Mouse (Mus musculus): ENCODE data around the gene Hsd17b14. TPM values are rescaled to one million over a fixed set of nuclear protein-coding genes. Genes with fewer than 3 reads are reported as not detected.
"Not testable (repeated sequence)": the region's sequence is repeated elsewhere in the genome, so short reads cannot be mapped to it uniquely, and the experiment has no call there.

Hsd17b14 gene
- under 1 TPM in 1 of 2 experiments, not detected in 1; 0.54 TPM for total RNA-seq (2021)

- no peak for DNase-seq (ENCODE audit: extremely low spot score in 1 of 2, low spot score in 1 of 2)
Observed at GRCm38 (mm10) chr7:45554744-45555143, at the start of gene Hsd17b14. Gene Hsd17b14, plus strand, starts transcription at chr7:45554893.

DNA sequence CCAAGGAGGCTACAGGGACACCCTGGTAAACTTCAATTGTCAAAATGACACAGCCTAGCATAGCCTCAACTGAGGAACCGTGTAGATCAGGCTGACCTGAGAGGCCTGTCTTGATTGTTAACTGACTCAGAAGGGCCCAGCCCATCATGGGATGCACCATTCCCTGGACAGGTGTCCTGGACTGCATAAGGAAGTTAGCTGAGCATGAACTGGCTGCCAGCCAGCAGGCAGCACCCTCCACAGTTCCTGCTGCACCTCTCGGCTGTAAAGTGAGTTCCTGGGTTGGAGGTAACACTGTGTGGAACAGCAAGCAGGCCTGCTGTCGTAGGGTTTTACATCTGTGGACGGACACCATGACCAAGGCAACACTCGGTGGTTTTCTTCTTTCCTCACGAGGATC lies 47.1 kb upstream of the Hsd17b14 start:
- DNase-seq (ENCODE audit: extremely low spot score in 1 of 2, low spot score in 1 of 2): no peak

- DNase-seq (ENCODE audit: extremely low spot score in 1 of 2, low spot score in 1 of 2): no peak
Observed at GRCm38 (mm10) chr7:45508561-45508960, 46.1 kb upstream of the Hsd17b14 start.

GRCm38 (mm10) chr7:45509181-45509882 lies 45.4 kb upstream of the Hsd17b14 start:
- DNase-seq (ENCODE audit: extremely low spot score in 1 of 2, low spot score in 1 of 2): no peak

DNA sequence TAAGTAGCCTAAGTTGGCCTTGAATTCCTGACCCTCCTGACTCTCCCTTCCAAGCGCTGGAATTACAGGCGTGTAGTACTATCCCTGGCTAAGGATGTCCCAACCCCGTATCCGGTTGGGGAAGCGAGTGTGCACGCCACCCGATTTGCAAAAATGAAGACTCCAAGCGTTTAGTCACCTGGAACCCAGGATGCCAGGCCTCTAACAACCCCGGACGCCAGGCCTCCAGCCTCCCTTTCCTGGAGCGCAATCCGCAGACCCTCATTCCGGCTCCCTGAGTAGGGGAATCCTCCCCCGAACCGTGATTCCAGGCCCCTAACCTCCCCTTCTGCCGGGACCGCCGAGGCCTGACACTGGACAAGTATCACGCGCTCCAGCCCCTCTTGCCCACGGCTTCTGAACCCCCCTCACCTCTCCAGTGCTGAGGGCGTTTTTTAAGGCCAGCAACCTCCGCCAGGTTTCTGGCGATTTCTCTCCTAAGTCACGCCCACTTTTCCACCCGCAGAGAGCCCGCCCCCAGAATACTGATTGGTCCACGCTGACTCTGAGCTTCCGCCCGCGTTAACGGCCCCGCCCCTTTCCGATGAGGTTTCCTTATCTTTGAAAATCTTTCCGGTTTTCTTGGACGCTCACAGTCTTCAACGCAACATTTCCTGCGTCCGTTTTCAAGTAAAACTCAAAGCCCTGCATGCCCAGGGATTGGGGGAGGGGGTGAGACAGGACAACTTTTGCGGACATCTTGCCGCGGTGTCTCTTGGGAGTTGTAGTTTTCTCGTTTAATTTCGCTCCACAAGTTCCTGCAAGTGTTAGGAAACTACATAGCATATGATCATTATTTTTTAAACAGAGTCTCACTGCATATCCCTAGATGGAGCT lies 44.5 kb upstream of the Hsd17b14 start, which contains the start of gene Nucb1:
Gene Nucb1 (minus strand): TSS at position 495 of the 876 bp plus-strand sequence.
- DNase-seq (ENCODE audit: extremely low spot score in 1 of 2, low spot score in 1 of 2): peak; percentile 70 to 83

GRCm38 (mm10) chr7:45514411-45514810 lies 40.3 kb upstream of the Hsd17b14 start:
- DNase-seq (ENCODE audit: extremely low spot score in 1 of 2, low spot score in 1 of 2): no peak

DNA sequence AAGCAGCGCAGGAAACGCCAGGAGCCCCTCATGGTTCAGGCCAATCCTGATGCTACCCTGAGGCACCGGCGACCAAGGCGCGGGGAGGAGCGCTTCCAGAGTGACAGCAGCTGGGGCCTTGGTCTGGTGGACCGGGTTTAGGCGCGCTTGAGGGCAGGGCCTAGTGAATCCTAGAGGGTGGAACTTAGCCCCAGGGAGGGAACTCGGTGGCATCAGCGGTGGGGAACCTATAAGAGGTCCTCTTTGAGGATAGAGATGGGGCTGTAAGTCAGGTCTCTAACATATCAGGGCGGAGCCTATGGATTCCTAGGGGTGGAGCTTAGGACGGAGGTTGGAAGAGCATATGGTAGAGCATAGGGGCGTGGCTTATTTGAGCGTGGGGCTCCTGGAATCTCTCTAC lies 39.3 kb upstream of the Hsd17b14 start:
- no peak for DNase-seq (ENCODE audit: extremely low spot score in 1 of 2, low spot score in 1 of 2)

DNA sequence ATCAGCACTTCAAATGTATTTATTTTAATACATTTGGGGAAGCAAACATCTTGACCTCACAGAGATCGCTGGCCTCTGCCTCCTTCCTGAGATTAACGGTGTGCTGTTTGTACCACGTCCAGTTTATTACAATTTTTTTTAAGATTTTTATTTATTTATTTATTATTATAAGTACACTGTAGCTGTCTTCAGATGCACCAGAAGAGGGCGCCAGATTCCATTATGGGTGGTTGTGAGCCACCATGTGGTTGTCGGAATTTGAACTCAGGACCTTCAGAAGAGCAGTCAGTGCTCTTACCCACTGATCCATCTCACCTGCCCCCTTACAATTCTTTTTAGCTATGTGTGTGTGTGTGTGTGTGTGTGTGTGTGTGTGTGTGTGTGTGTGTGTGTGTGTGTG lies 37.8 kb upstream of the Hsd17b14 start:
- not testable (repeated sequence) for DNase-seq (ENCODE audit: extremely low spot score in 1 of 2, low spot score in 1 of 2)

GRCm38 (mm10) chr7:45518618-45519017 lies 36.1 kb upstream of the Hsd17b14 start:
- no peak for DNase-seq (ENCODE audit: extremely low spot score in 1 of 2, low spot score in 1 of 2)

GRCm38 (mm10) chr7:45519345-45520120 lies 35.2 kb upstream of the Hsd17b14 start:
- no peak for DNase-seq (ENCODE audit: extremely low spot score in 1 of 2, low spot score in 1 of 2)

- DNase-seq (ENCODE audit: extremely low spot score in 1 of 2, low spot score in 1 of 2): no peak
Observed at GRCm38 (mm10) chr7:45520605-45521004, 34.1 kb upstream of the Hsd17b14 start.

DNA sequence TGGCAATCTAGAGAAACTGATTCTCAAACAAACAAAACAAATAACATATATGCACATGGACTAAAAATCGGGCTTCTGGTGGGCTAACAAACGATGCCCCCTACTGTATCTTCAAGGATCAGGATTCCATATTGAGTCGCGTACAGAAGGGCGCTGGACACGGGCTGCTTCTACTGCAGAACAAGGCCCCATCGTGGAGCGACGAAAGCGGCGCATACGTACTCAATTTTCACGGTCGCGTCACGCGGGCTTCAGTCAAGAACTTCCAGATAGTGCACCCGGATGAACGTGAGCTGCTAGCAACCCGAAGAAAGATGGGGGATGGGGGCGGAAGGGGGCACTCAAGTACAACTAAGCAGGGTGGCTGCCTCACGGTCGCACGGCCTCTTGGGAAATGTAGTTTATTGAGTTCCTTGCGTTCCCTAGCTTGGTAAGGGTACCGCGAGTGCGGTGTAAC lies 32.9 kb upstream of the Hsd17b14 start:
- DNase-seq (ENCODE audit: extremely low spot score in 1 of 2, low spot score in 1 of 2): peak; percentile 73 to 78

DNA sequence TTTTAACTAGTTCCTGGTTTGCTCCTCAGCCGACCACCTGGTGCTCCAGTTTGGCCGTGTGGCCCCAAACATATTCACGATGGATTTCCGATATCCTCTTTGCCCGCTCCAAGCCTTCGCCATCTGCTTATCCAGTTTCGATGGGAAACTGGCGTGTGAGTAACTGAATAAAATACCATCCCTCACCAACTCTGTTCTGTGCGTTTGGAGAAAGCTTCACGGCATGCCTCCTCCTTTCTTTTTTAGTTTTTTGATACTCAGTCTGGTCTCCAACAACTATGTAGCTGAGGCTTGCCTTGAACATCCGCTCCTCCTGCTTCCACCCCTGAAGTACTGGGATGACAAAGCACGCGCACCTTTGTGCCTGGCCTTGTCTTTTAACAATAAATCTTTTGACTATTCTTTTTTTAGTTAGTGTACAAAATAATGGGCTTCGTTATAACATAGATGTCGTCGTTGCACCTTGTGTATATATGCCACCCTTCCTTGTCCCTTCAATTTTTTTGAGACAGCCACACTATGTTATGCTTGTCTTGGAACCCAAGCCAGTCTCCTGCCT lies 32.4 kb upstream of the Hsd17b14 start:
- DNase-seq (ENCODE audit: extremely low spot score in 1 of 2, low spot score in 1 of 2): no peak

DNA sequence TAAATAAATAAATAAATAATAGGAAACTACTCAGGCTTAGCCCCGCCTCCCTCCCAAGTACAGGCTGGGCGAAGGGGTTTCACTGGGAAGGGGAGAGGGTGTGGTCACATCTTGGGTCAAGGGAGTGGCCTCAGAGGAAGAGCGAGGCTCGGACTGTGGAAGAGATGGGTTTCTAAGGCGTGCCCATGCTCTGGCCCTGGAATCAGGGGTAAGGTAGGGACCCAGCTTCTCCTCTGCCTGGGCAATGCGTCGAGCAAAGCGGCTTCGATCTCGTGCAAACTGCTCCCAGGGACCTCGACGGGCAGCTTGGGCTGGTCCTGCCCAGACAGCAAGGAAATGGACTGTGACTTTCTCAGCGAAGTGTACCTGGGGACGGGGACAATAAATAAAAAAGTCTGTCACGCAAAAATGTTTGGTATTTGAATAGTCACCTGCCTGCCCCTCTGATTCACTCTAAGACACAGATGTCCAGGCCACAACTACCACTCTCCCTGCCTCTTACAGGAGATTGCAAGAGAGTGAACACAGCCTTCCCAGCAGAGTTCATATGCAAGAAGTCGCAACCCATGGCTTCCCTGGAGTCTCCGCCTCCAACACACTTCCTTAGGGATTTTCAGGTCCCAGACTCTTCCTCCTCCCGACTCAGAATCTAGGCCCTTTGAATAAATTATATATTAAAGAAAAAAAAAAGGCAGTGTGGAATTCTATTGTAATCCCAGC lies 31.6 kb upstream of the Hsd17b14 start:
- no peak for DNase-seq (ENCODE audit: extremely low spot score in 1 of 2, low spot score in 1 of 2)

DNA sequence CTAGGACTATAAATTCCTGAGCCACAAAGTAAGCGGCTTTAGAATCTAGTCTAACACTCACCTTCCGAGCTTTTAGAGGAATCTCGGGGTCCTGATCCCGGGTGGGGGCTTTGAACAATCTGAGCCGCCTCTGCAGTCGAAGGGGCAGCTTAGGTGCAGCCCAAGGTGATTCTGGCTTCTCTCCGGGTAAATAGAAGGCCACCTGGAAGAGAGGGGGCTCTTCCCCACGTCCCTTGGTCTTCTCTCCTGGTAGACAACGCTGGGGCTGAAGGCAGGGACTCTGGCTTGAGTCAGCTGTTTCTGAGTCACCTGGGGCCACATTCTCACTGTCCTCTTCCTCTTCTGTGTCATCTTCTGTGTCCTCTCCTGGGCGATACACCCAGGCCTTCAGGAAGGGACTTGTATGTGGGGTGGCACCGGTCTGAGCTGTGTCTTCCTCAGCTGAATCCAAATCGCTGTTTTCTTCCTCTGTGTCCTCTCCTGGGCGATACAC lies 31.0 kb upstream of the Hsd17b14 start:
- DNase-seq (ENCODE audit: extremely low spot score in 1 of 2, low spot score in 1 of 2): no peak

DNA sequence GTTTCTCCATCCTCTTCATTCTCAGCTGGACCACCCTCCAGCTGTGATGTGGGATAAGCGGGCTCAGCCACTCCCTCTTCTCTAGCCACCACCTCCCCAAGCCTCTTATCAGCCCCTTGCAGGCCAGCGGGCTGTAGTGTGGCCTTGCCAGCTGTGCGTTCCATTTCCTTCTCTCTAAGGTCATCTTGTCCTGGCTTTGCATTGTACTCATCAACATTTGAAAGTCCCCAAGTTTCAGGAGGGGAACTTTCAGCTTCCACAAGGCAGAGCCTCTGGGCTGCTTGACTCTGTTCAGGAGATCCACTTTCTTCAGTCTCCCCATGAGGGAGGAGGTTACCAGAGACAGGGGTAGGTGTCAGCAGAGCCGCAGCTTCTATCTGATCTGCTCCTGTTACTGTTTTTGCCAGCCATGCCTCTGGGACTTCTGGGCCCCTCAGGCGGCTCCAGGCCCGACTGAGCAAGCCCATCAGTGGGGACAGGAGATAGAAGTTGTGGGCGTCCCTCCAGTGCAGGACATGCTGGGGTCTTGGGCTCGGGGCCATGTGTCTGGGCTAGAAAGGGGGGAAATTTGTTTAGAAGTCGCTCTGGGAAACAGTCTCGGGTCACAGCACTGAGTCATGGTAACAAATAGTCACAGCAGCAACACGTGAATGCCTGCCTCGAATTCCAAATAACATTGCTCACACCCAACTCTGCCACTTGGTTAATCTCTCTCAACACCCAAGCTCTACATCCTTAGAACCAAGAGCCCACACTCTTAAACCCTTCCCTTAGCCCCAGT lies 29.7 kb upstream of the Hsd17b14 start:
- DNase-seq (ENCODE audit: extremely low spot score in 1 of 2, low spot score in 1 of 2): no peak

- peak; percentile 97 to 98 for DNase-seq (ENCODE audit: extremely low spot score in 1 of 2, low spot score in 1 of 2)
Observed at GRCm38 (mm10) chr7:45525809-45526473, 28.8 kb upstream of the Hsd17b14 start, which contains the start of the genes Ppp1r15a and Plekha4. Gene Ppp1r15a, minus strand, starts transcription at chr7:45526268. Gene Plekha4, plus strand, starts transcription at chr7:45526330.

- DNase-seq (ENCODE audit: extremely low spot score in 1 of 2, low spot score in 1 of 2): no peak
Observed at GRCm38 (mm10) chr7:45526474-45527120, 28.1 kb upstream of the Hsd17b14 start.
